Mouse (Mus musculus) embryonic fibroblast, embryonic 13.5 days (primary cell): Measurements from ENCODE around the gene Cldn7.

Experiments used
- CTCF ChIP-seq: IDR thresholded peaks from 2 replicates; pipeline ENCODE4 v1.5.1; 2011; ENCODE audit warnings: mild to moderate bottlenecking, control low read depth, low read length, moderate library complexity, borderline replicate concordance; ENCODE audit not compliant: insufficient read depth
- POLR2A ChIP-seq: IDR thresholded peaks from 2 replicates; pipeline ENCODE4 v1.6.1; 2011; ENCODE audit warnings: low read depth, mild to moderate bottlenecking, control low read depth, low read length, moderate library complexity

DNA sequence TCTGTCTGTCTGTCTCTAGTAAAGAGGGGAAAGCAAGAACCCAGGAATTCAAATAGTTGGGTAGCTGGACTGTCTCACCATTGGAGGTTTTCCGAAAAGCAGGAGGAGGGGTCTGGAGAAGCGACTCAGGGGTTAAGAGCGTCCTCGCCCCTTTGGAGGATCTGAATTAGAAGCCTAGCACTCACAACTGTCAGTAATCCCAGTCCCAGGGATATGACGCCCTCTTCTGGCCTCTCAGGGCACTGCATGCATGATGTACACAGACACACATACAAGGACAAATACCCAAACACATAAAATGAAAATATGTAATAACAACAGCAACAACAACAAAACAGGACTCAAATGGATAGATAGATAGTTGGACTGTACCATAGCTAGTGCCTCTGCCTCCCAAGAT lies 4.0 kb upstream of the Cldn7 start:
- TF ChIP-seq CTCF (0 out of 2 replicates have a peak, but pooled peaks have one; percentile 11), POLR2A (no peak)
